Mouse (Mus musculus): Measurements from ENCODE around the gene Ndufs3.
A peak's percentile ranks its signal among the peaks of the same experiment; 100 is the strongest.
"Not testable (repeated sequence)": the region's sequence is repeated elsewhere in the genome, so short reads cannot be mapped to it uniquely, and the experiment has no call there.

Ndufs3 gene

DNA sequence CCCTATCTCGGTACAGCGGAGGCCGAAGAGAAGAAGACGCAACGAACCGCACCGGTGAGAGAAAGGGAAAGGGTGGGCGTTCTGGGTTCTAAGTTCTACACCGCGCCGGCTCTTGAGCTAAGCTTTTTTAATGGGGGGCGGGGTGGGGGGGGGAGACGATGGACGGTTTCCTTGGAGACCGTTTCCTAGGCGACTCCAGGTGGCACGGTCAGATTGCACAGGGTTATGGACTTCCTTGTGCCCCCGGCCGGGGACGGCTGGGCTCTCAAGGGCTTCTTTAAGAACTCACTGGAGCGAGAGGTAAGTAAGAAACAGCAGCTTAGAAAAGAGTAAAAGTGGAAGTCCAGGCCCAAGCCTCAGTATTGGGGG lies 213 bp upstream of the Ndufs3 start:
- DNase-seq = peak; percentile 53 to 68

DNA sequence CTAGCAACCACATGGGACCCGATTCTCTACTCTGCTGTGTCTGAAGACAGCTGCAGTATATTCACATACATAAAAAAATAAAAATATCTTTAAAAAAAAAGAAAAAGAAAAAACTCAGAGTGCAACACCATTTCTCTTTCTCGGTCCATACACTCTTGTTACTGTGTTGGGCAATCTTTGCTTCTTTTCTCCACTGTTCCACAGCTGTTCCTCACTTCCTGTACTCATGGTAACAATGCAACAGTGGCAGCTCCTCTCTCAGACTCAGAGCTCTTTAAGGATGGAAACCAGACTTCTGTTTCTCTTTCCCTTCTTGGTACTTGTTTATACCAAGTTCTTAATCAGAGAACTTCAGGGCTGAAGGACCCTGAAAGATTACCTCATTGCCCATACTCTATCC lies 1.2 kb downstream of the Ndufs3 start:
- DNase-seq = no peak

DNA sequence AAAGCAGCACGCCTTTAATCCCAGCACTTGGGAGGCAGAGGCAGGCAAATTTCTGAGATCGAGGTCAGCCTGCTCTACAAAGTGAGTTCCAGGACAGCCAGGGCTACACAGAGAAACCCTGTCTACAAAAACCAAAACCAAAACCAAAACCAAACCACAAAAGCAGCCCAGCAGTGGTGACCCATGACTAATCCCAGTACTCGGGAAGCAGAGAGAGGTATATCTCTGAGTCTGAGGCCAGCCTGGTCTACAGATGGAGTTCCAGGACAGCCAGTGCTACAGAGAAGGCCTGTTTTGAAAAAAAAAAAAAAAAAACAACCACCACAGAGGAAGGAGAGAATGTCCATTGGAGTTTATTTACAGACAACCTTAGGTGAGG lies 10.3 kb downstream of the Ndufs3 start:
- not testable (repeated sequence) for DNase-seq

DNA sequence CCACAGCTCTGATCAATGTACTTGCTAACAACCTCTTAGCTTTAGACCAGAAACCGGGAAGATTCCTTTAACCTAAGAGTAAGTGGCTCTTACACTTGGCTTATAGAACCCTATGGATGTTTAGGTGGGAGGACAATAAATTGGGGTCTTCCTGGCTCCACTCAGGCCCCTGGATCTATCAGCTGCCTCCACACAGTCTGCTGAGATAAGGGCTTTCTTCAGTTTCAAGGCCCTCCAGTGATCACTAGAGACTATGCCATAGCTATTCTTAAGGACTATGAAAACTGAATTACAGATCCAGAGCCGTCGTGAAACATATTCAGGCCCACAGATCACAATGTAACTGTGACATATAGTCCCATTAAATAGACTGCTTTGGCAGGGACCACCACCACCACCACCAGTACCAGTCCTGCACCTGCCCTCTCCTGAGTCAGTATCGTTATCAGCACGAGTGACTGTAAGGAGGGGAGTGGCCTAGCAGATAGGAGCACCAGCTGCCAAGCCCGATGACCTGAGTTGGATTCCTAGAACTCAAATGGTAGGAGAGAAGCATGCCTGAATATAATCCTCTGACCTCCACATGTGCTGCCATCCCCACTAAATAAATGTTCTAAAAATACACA lies 10.8 kb downstream of the Ndufs3 start:
- no peak for DNase-seq

DNA sequence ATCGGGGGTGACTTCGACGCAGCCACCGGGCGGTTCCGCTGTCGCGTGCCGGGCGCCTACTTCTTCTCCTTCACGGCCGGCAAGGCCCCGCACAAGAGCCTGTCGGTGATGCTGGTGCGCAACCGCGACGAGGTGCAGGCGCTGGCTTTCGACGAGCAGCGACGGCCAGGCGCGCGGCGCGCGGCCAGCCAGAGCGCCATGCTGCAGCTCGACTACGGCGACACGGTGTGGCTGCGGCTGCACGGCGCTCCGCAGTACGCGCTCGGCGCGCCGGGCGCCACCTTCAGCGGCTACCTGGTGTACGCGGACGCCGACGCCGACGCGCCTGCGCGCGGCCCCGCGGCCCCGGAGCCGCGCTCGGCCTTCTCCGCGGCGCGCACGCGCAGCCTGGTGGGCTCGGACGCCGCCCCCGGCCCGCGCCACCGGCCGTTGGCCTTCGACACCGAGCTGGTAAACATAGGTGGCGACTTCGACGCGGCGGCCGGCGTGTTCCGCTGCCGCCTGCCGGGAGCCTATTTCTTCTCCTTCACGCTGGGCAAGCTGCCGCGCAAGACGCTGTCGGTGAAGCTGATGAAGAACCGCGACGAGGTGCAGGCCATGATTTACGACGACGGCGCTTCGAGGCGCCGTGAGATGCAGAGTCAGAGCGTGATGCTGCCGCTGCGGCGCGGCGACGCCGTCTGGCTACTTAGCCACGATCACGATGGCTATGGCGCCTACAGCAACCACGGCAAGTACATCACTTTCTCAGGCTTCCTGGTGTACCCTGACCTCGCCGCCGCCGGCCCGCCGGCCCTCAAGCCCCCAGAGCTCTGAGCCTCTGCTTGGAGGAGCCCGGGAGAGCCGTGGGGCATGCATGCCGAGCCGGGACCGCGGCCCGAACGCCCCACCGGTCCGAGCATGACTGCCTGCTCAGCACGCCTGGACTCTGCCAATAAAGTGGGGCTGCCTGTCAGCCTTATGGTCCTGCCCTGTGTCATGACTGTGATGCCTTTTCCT lies 14.8 kb downstream of the Ndufs3 start:
- DNase-seq = peak; percentile 47 to 72

DNA sequence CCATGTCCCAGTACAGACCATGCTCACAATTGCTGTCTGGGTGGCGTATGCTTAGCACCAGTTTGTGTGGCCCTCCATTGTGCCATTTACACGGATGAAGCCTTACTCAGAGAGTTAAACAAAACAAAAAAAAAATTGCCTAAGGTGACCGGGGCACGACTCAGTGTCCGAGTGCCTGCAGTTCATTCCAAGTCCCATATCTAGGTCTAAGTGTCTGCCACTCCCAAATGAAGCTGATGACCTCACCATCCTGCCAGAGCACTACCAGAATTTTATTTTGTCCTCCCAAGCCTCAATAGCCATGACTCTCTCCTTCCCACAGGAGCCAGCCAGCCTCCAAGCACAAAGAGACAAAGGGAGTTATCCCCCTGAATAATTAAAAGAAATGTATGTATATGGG lies 17.0 kb downstream of the Ndufs3 start:
- no peak for DNase-seq

DNA sequence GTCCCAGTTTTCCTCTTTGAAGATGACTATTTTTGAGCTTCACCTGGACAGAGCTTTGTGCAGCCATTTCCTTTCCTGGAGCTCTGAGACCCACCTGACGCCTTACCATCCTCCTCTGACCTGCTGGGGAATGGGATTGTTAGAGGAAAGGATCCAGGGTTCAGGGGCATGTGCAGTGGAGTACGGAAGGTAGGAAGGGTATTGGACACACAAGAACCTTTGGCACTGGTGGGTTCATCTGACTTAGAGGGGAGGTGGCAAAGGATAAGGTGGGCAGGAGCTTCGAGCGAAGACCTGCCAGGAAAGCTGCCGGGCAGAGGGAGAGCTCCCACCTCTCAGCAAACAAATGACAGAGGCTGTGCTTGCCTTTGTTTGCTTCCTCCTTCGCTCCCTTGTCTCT lies 18.2 kb downstream of the Ndufs3 start:
- DNase-seq = no peak

DNA sequence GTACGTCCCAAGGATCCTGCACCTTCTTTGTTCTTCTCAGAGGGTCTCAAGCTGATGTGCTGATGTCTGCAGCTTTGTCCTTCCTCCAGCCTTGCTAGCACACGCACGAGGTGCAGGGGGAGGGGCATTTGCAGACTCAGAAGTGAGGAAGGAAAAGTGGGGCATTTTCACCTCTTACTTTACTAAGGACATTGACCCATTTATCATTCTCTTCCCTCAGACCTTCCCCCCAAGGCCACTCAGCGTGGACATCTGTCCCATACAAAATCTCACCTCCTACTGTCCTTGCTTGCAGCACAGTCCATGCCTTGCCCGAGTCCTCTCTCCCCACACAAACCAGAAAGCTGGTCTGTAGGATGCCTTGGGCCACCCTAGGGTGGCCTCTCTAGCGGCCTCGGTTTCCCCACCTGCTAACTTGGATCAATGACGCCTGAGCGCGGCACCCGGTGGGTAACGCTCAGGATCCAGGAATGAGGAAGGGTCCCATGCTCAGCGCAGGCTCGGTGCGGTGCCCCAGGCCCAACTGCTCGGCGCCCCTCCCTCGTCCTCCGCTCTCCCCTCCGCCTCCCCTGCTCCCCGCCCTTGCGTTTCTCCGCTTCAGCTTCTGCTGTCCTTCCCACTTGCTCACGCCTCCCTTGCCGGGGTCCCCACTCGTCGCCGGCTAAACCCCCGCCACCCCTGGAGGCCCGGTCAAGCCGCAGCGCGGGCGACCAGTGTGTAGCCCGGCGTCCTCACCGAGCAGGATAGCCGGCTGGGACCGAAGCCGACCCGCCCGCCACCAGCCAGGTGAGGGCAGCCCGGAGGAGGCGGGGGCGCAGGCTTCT lies 19.2 kb downstream of the Ndufs3 start, which contains the start of gene C1qtnf4:
TSS of gene C1qtnf4 (plus strand) at position 643 of the 824 bp plus-strand sequence.
- peak; percentile 4 to 46 for DNase-seq

DNA sequence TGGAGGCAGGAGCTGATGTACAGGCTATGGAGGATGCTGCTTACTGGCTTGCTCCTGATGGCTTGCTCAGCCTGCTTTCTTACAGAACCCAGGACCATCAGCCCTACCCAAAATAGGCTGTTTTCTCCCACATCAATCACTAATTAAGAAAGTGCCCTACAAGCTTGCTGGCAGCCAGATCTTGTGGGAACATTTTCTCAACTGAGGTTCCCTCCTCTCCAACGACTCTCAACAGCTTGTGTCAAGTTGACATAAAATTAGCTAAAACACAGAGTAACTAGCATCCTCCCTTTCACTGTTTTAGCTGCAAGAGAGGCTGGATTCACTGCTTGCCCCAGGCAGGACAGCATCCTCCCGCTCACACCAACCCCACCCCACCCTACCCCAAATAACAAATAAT lies 22.8 kb downstream of the Ndufs3 start:
- no peak for DNase-seq

DNA sequence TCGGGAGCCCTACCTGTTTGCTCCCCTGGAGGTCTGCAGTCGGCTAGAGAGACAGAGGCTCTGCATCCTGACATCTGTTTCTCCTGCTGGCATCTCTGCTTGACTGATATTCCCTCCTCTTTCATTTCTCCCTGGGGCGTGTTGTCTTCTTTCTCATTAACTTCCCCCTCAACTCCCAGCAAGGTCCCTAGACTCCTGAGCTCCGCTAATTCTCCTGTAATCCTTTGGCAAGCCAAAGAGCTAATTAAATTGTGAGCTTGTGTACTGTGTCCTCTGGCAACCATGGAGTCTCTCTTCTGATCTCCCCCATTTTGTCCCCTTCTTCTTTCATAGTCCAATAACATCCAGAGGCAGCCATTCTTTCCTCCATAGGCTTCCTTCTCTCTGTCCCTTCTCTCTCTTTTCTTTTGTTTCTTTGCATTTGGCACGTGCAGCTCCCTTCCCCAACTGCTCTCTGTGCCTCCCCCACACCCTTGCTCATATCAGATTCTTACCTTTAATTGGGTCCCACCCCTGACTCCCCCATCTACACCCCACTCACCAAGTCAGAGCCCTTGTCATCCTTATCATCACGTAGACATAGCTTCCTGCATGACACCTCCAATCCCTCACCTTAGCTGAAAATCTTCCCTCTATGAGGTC lies 24.4 kb downstream of the Ndufs3 start:
- DNase-seq = no peak

DNA sequence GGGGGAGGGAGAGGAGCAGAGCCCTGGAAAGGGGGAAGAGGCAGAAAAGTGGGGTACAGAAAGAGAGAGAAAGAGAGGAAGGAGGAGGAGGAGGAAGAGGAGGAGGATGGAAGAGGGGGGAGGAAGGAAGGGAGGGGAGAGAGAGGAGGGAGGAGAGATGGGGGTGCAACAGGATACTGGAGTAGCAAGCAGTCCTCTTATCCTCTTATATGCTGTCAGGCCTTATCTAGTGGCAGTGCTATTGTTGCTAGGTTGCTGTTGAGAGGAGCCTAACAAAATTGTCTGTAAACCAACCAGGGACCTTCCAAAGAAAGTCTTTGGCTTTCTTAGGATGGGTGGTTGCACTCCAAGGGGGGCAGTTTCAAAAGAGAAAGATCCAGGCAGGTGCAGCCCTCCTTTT lies 25.2 kb downstream of the Ndufs3 start:
- DNase-seq = no peak

DNA sequence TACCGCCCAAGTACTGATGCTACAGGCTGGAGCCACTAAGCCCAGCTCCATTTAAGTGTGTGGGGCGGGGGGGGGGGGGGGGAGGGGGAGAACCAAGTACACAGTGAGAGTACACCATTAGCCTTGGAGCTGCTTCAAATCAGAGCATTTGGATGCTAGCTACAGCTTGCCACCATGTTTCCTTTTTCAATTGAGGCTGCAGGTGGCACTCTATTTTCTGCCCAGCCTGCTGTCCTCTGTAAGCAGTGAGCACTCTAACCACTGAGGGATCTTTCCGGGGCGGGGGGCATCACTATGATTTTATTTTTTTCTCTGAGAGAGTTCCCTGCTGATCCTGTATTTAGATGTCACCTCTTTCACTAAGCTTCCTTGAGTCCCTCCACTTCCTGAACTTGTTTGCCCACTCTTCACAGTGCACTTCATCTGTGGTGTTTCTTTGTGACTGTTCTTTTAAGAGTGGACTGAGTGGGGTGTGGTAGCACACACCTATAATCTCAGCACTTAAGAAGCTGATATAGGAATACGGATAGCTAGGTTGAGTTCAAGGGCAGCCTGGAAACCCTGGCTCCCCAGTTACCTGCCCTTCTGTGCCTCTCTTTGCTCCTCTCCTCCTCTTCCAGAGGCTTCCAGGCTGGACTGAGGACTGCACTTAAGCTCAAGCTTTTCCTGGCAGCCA lies 26.9 kb downstream of the Ndufs3 start:
- no peak for DNase-seq

DNA sequence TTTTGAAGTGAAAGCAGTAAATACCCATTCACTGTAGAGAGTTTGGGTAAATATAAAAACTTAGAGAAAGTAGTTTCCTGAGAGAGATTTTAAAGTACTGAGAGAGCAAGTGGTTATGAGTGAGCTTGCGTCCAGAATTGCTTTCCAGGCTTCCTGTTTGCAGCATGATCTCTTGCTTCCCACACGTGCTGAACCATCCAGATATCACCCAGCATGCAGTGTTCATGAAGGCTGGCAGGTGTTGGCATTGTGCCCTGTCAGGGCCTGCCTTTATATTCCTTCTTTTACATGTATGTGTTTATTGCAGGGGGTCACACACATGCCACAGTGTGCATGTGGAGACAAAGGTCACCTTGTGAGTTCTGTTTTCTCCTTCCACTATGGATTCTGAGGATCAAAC lies 29.4 kb downstream of the Ndufs3 start:
- DNase-seq = no peak

DNA sequence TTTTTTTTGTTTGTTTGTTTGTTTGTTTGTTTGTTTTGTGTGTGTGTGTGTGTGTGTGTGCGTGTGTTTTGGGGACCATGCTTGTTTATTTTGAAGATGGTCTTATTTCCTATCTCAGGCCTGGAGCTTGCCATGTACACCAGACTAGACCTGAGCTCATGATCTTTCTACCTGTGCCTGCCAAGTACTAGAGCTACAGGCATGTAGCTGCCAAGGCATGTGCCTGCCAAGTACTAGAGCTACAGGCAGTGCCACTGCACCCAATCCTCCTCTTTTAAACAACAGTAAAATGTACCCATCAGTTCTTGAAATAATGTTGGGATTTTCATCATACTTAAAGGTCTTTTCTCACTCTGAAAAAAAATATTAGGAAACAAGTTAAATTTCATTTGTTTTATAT lies 30.6 kb downstream of the Ndufs3 start:
- no peak for DNase-seq

DNA sequence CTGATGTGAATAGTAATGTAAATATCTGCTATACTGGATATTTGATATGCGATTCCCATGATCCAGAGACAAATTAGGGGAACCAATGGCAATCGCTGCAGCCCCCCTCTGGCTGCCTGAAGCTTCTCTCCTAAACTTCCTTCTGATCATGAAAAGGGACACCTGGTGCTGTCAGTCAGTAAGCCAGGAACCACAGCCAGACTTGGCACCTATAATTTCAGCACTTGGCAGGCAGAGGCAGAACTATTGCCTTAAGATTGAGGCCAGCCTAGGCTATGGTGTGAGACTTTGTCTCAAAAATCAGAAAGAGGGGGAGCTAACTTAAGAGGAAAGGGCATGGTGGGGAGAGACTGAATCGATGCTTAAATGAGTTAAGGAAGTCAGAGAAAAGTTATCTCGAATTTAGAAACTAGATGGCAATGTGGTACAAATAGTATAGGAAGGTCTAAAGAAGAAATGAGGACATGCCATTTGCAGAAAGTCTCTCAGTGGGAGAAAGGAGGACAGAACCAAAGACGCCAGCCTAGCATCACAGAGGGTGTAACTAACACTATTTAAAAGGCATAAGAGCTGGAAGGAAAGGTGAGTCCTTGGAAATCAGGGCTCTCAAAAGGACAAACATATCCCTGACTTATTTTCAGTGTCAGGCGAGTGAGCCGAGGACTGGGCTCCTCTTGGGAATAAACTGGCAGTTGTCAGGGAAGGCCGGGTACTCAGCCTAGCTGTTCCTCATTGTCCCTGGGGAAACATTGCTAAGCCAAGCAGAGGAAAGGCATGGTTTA lies 33.3 kb downstream of the Ndufs3 start:
- DNase-seq = no peak

DNA sequence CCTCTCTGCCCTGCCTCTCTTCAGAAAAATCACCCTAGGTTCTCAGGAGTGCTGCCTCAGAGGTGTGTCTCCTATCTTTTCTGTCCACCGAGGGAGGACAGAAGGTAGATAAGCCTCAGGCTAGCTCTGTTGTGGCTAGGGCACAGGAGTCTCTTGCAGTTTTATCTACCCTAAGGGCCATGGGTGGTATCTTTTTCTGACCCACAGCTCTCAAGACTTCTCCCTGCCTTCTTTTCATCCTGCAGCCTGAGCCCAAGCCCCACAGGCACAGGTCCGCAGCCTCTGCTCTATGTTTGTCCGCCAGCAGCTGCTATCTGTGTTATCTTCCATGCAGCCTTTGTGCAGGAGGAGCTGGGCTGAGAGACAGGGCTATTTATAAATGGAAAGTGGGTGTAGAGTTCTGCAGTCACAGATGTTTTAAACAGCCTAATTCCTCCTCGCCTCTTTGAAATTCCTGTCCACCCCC lies 34.5 kb downstream of the Ndufs3 start:
- no peak for DNase-seq

DNA sequence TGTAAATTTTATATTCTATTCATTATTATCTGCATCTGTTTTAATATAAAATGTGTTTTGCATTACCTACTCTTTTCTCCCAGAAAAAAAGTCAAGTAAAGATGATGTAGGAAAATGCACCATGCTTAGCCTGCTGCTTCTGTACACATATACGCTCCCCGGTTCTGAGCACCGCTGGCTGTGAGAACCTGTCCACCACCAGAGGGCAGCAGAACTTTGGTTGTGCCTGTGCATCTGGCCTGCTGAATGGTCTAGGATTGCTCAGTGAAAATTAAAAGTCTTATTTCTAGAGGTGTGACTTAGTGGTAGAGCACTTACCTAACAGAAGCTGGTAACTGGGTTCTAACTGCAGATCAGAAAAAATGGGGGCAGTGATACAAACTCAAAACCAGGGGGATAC lies 38.1 kb downstream of the Ndufs3 start:
- DNase-seq = peak; percentile 82 to 93

DNA sequence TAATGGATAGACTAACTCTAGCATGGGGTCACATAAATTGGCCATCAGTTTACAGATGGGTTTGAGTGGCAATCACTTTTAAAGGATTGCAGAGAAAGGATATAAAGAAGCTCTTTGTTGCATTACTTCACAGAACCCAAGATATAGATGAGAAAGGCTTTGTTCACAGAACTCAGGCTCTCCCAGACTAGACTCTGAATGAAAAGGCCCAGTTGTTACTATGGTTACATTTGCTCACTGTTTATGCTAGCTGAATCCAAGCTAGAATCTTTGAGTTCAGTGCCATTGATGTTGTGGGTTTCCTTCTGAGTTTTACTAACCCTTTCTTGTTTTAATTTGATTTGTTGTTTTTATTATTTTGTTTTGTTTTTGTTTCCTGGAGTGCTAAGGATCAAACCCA lies 40.4 kb downstream of the Ndufs3 start:
- no peak for DNase-seq

DNA sequence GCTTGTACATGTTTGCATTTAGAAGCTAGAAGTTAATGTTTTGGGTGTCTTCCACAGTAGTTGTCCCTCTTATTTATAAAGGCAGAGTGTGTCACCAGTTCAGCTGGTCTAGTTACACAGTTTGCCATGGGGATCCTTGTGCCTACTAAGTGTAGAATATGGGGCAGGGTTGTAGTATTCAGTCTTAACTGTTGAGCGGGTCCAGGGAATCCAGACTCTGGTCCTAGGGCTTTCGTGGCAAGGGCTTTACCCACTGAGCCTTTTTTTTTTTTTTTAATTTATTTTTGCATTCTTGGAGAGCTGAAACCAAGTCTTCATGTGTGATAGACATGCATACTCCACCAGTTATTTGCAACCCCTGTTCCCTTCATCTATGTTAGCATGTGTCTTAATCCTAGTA lies 43.1 kb downstream of the Ndufs3 start:
- no peak for DNase-seq

DNA sequence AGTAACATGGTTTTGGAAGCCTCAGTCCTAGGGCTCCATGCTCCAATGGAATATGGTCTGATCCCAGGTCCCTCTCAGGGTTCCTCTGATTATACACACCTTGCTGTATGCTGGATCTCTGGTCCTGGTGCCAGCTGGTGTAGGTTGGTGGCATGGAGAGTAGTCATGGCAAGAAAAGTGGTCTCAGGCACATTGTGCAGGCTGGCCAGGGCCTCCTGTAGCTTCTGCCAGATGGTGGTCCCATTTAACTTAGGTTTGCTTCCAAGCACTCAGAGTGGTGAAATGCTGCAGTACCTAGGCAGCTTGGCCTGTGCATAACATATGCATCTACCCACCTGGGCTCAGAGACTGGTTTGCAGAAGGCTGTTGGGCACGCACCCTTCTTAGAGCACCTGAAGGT lies 54.2 kb downstream of the Ndufs3 start:
- no peak for DNase-seq

DNA sequence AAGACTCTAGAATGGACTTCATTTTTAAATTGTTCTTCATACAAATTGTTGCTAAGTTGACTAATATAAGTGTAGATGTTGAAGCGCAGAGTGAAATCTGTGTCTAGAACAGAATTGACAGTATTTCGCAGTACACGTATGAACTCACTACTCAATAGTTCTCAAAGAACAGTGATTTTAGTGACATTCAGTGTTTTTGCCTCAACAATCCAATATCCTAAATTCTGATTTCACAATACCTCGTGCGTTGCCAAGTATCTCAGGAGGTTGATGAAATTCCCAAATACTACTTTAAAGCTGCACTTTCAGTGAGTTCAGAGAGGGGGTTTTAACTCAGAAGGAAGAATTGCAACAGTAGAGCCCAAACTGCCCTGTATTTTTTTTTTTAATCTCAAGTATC lies 56.3 kb downstream of the Ndufs3 start:
- no peak for DNase-seq

All from kidney, postnatal 36 days (tissue).